Mouse (Mus musculus) cerebellum, adult (tissue): ENCODE measurements around the gene Gm21897.
"Not testable (repeated sequence)": the region's sequence is repeated elsewhere in the genome, so short reads cannot be mapped to it uniquely, and the experiment has no call there.

Experiments
- ATAC-seq: cut with Nextera tagmentation; 2 replicates; pipeline ENCODE4 v1.9.2; 2017; ENCODE audit warnings: mild to moderate bottlenecking, moderate library complexity, mixed read lengths; ENCODE audit not compliant: insufficient number of reproducible peaks, low FRiP score, low TSS enrichment

The Gm21897 gene

DNA sequence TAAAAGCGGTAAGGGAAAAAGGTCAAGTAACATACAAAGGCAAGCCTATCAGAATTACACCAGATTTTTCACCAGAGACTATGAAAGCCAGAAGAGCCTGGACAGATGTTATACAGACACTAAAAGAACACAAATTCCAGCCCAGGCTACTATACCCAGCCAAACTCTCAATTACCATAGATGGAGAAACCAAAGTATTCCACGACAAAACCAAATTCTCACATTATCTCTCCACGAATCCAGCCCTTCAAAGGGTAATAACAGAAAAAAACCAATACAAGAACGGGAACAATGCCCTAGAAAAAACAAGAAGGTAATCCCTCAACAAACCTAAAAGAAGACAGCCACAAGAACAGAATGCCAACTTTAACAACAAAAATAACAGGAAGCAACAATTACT, at the start of gene Gm21897:
Gm21897 (plus strand) TSS at position 301 of the 400 bp plus-strand sequence.
- not testable (repeated sequence) for ATAC-seq

DNA sequence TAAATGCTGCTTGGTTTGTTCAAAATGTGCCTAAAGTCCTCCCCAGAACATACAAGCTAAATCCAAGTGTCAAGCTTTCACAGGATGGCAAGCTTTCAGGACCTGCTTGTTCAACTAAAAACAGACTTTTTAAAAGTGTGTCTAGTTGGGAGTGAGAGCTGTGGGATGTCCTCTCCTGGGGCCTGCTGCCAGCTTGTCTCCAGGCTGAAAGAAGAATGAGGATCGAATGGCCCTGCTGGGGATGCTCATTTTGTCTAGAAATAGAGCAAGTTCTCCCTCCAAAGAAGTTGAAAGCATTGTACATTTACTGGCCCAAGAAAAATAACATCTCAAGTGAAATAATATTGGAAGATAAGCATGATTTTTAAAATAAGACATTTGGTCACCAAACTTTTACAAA, 45.0 kb upstream of the Gm21897 start:
- no peak for ATAC-seq

DNA sequence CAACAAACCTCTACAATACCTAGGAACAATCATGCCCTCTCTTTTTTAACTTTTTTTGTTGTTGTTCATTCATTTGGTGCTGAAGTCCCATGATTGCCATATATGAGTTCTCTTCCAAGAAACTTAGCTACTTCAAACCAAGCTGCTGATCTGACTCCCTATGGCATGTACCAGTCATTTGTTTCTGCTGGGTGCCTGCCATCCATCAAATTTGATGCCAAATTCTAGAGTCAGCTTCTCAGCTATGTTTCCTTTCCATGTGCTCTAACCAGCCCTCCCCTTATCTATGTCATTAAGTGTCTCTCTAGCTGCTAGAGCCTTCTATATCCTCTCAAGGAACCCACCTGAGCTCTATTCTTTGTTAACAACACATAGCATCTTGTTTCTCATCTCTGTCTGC, 39.8 kb upstream of the Gm21897 start:
- no peak for ATAC-seq

DNA sequence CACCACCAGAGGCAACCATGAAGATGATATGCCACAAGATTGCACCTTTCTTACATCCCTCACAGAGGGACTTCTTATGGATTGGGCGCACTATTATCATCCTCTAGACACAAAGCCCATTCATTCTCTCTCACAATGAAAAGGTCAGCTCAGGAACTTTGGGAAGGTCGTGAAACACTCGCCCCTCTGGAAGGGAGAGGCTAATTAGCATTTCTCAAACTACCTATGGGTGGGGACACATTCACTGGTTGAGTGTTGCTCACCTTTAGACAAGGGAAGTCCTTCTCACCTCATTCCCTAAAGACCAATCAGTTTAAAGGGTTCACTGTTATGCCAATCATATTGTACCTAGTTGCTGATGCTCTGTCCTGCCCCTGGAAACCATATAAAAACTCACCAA, 24.2 kb upstream of the Gm21897 start:
- ATAC-seq, result no peak

DNA sequence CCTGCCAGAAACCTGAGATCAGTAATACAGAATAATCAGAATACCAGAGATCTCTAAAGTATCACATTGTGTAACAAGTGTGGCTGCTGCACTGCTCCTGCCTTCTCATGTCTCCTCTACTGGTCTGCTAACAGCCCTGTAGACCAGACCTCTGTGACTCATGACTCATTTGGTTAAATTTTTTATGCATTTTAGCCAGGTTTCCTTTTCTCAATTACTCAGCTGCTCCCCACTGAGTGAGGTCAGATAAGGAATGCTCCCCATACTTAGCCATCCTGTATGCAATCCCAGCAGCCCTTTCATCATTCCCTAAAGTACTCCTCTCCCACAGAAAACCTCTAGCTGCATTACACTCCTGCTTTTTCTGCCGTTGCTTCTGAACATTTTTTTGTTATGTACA, 23.0 kb upstream of the Gm21897 start:
- no peak for ATAC-seq

DNA sequence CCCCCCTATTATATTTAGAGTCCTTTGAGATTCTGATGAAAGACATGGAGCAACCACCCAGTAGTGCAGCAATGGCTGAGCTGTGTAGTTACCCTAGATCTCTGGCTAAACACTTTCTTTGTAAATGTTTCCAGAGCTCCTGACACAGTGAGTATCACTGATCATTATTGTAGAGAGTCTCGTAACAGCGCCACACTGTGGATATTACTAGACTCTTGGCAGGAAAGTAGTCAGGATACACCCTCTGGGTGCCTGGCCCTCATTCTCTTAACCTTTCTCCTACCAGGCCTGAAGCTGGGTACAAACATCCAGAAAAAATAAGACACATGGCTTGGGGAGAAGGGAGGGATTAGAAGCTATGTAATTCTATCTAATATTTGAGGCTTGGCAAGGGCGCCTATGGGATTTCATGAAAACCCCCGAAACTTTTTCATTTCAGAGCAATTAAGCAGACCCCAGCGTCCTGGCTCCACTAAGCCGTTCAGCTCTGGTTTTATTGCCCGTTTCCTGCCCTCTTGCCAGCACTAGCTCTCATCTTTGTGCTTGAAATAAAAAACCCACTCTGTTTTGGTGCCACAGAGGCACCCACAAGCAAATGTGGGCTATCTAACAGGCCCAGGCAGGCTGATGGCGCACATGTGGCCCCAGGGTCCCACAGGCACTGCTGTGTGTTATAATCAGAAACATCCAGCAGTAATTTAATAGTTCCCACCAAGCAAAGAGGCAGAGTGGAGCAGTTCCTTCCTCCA, 22.2 kb upstream of the Gm21897 start:
- ATAC-seq, result no peak

DNA sequence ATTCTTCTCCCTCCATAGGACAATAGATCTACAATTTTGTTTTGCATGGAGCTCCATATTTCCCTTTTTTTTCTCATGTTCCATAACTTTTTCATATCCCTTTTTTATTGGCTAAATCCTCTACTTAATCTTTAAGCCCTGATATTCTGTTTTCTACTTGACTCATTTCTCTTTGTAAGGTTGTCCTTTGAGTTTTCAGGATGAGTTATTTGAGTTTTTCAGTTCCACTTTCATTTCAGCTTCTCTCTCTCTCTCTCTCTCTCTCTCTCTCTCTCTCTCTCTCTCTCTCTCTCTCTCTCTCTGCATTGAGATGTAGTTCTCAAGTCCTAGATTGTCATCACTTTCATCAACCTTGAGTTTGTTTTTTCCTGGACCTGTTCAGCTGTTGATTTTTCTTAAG, 17.3 kb downstream of the Gm21897 start:
- ATAC-seq, result no peak

DNA sequence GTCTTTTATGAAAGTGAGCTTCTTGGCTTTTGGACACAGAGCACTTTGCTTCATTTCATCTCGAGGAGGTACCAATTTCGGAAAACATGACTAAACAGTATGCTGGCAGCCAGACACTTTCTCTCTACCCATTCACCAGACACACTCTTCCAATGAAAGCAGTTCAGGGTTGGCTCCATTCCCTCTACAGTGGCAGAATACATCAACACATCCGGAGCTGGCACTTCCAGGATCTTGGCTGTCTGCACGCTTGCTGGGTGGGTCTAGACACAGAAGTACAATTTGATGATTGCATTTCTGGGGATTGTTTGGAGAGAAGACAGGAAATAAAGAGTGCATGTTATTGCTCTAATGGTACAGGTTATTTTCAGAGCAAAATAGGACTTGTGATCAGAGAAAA, 21.8 kb downstream of the Gm21897 start:
- ATAC-seq, result no peak

DNA sequence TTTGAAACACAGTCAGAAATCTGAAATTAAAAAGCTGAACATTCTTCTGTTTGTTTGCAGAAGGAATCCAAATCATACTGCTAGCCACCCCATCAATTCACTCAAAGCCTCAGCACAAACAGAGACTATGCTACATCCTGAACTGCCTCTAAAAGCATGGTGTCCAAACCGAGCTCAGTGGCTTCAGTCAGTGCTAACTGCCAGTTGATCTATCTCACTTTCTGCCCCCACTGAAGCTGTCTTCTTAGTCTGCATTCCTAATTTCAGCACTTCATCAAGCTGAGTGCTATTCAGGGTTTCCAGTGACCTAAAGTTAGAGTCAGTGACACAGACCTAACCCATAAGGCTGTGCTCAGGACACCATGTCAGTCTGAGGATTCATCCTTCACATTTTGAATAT, 28.8 kb downstream of the Gm21897 start:
- ATAC-seq, result no peak

DNA sequence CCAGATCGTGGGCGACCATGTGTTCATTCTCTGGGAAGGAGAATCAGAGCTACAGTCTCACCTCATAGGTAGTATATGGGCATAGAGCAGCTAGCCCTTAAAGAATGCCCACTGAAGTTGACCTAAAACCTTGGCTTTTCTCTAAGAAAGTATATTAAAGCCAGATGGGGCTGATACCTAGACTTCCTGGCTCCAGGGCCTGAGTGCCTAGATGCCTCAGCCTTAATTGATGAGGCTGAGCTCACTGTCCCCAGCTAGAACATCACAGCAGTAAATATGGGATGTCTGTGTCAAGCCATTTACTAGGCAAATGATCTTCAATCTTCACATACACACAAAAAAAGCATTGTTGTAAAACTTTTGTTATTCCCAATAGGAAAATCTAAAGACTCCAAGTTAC, 32.1 kb downstream of the Gm21897 start:
- no peak for ATAC-seq

DNA sequence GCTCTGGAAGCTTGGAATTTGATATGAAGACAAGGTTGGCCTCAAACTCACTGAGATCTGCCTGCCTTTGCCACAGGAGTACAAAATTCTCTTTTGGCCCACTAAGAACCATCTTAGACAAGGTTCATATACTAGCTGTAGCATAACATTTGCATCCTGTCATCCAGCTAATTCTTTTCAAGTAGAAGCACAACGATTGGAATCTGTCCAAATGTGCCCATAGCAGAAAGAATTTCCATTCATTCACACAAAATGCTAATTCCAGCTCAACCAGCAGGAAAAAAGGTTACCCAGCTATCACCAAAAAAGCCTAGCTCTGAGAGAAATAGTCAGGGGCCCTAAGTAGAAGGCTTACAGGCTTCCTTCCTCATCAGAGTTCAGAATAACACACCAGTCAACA, 34.0 kb downstream of the Gm21897 start:
- no peak for ATAC-seq

DNA sequence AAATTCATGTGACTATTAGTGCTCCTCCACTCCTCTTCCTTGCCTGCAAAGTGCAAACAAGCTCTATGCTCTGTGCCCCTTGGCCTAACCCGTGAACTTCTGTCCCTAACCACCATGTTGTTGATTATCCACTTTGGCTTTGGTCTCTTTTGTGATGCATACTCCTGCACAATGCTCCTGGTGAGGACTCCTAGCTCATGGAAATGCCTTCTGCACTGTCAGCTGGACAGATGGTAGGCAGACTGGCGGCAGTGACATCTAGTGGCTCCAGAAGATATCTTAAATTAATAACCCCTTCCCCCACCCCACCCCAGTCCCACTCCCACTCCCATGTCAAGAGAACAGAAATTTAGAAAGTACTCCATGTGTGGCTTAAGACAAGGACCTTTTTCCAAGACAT, 35.1 kb downstream of the Gm21897 start:
- ATAC-seq, result no peak

DNA sequence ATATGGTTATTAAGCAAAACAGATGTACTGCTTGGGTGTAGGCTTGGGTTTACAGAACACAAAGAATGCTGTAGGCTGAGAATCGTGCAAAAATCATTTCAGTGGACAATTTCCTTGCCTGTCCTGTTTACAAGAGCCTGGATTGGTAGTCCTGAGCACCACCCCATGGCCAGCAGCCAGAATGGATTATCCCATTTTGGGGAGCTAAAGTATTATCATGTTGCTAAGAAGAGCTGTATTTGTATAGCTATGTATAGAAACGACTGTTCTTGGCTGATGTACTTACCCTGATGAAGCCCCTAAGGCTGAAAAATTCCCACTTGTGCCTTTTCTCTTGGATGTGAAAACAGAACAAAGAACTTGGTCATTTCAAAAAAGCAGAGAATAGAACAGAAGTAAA, 37.6 kb downstream of the Gm21897 start:
- no peak for ATAC-seq

DNA sequence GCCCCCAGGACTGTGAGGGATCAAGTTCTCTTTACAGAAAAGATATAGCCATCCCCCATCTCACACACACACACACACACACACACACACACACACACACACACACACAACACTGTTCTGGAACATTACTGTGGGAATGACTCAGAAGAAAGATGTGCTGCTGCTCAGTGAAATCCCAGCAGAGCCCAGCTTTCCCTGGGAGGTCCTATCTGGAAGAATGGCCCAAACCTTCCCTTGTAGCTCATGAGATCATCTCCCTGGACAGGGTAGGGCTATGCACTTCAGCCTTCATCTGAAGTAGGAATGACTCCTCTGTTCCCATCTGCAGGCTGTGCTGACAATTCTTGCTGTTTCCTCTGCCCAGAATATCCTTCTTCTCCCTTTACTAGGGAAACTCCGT, 38.1 kb downstream of the Gm21897 start:
- no peak for ATAC-seq

DNA sequence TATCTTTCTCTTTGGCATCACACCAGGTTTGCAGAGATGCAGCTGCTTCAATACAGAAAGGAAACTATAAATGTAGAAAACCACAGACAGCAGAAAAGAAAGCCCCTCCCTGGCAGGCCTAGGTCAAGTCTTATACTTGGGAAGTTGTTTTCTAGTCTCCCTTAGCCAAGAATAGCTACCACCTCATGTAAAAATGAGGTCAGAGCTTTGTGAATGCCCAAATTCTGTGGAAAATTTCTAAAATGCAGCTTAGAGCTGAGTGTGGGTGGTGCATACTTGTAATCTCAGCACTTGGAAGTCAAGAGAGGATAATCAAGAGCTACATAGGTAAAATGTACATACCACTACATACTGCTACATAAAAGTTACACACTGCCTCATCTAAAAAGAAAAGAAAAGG, 40.5 kb downstream of the Gm21897 start:
- ATAC-seq, result no peak

DNA sequence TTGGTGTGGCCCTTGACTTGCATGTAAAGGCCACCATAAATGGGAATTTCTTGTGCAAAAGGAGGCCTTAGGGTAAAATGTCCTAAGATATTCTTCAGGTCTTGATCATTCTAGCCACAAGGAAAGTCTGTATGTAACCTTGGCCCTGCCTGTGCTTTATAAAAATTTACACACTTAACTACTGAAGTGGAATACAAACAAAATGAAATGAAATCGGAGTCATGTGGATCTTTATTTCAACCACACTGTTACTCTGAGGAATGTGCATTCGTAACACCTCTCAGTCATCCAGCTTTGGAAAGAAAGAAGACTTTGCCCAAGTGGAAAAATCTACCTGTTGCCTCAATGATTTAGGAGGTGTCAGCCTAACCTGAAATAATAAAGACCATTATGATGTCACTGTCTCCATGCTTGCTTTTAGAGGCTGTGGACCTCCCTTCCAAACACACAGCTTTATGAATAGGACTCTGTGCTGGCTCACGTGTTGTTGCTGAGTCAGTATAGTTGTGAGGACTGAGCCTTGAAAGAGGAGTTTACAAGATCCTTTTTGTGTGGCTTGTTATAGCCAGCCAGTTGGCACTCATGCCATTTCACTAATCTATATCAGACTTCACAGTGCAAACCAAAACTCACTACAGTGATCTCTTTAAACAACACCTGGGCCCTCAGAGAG, 42.0 kb downstream of the Gm21897 start:
- no peak for ATAC-seq

DNA sequence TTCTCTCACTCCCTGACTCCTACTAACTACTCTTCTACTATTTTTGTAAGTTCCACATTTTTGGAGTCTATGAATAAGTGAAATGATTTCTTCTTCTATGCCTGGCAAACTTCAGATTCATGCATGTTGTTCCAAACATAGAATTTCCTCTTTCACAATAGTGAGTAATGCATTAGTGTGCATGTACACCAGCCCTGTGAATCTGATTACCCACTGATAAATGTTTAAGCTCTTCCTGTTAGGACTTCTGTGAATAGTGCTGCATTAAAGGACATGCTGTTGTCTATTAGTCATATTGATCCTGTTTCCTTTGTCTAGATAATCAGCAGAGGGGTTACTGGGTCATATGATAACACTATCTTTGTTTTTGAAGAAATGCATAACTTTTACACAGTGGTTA, 43.6 kb downstream of the Gm21897 start:
- no peak for ATAC-seq
